Mouse (Mus musculus) left cerebral cortex, adult 9 months (tissue): ENCODE data around the gene B3galt5.

Source experiments
- DNase-seq, 2 experiments: peaks; one replicate each; pipeline ENCODE4 v3.0.0; 2022; ENCODE audit warnings: low spot score in 2 of 2

Gene B3galt5

DNA sequence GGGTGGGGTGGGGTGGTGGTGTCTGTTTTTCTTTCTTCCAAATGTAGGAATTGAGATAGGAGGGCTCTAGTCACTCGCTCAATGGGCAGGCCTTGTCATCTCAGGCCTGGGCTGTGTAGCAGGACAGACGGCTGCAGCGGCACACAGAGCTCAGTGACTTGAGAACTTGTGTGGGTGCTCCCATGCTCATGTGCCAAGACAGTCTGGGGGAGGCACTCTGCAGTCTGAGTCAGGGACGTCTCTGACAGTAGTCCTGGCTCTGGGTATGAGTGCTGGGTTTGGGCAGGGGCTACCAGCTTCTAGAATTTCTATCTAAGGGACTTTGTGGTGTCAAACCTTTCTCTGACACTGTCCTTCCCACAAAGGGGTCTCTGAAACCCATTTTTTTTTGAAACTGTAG, 106.3 kb downstream of the B3galt5 start:
- no peak for DNase-seq

DNA sequence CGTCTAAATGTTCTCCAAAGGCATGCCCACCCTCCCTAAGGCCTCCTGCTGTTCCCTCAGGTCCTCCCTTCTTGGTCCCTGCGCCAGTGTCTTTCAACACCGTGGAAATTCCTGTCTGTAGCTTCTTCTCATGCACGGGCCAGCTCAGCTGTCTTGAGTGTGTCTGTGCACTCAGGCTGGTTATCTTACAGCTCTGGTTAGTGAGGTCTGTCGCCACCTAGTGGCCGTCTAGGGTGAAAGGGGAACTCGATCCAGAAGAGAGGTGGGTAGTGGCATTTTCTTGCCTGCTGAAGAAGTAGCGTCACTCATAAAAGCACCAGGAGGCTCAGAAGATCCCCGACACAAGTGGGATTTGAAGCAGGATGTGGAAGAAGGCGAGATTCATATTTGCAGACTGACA, 109.5 kb downstream of the B3galt5 start:
- DNase-seq, result peak; percentile 36 to 89

DNA sequence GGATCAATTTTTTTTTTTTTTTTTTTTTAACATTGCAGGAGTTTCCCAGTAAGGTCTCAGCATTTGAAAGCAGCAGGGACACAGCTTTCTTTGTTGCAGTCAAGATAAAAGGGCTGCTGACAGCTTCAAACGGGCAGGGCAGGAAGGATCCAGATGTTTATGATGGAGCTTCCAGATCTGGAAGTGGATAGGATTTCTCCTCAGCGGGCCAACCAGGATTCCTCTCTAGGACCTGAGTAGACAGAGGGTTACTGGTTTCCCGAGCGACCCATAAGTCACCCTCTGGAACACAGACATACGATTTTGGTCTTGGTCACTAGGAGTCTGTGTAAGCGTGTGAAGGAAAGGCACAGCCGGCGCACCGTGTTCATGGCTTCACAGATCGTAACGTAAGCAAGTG, 112.5 kb downstream of the B3galt5 start:
- DNase-seq, result no peak

DNA sequence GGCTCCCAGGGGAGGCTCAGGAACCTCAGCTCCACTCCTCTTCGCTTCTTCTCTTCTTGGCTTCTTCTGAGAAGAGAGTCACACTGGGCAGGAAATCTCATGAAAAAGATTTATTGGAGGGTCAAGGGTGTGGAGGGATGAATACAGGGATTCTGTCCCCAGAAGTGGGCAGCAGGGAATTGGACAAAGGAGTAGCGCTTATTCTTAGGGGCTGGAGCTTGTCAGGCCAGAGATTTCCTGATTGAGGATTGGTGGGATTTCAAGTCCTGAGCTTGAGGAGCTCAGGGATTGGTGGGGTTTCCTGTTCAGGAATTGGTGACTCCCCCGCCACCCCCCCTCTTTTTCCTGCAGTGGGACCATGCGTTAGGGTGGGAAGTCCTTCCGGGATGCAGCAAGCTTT, 113.2 kb downstream of the B3galt5 start:
- no peak for DNase-seq

DNA sequence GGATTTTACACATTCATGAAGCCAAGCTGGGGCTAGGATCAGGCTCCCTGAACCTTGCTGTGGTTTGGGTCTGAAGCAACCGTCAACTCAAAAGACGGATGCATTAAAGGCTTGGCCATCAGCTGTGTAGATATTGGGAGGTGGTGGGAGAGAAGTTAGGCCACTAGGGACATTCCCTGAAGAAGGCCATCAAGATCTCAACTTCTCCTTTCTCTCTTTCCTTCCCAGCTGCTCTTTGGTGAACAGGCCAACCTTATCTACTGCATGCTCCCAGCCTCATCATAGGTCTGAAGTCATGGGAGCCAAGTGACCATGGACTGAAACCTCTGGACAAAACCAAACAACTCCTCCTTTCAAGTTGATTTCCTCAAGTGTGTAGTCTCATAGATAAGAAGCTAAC, 115.9 kb downstream of the B3galt5 start:
- DNase-seq, result no peak

DNA sequence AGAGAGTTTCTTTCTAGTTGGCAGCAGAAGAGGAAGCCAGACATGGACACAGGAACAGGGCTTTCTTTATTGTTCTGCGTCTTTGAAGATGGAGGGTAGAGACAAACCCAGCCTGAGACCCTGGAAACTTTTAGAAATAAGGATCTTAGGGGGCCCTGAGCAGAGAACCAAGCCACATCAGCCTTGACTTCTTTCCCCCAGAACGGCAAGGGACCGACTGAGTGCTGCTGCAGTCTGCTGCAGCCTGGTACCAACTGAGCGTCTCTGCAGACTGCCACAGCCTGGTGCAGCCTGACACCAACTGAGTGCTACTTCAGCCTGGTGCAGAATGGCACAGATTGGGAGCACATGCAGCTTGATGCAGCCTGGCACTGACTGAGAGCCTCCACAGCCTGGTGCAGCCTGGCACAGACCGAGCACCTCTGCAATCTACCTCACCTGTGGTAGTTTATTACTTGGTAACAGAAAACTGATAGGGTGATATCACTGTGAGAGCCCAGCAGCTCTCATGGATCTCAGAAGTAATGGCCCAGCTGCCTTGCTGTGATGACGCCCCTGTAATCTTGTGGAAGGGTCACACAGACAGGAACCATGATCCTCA, 117.8 kb downstream of the B3galt5 start:
- DNase-seq, result no peak

DNA sequence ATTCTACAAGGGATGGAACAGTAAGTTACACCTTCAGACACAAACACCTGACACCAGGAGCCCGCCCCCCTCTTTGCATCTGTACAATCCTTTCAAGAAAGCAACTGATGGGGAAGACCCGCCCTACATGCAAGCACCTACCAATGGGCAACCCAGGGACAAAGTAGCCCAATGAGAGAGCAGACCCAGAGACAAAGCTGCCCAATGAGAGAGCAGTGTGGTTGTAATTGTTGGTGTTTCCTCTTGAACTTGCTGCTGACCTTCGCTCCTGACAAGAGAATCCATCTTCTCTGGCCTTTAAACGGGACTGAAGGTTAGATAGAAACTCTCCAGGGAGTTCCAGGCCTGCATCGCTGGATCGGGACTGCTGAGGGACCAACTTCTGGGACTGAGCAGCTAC, 118.4 kb downstream of the B3galt5 start:
- no peak for DNase-seq

DNA sequence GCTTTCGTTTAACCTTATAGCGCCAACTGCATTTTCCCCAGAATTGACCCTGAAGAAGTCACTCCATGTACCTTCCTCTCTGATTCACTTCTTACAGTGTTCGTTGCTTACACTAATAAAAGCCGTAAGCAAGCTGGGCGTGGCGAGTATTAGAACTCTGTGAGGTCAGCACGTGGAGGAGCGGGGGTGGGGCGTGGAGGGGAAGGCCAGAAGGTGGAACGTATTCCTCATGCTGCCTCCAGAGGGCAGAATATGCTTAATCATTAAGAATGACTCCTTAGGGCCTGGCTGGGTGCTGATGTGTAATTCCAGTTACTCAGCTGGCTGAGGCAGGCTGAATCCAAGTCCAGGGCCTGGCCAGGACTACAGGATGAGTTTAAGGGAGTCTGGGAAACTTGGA, 122.3 kb downstream of the B3galt5 start:
- peak in 1 of 2 experiments; percentile 20 for DNase-seq

DNA sequence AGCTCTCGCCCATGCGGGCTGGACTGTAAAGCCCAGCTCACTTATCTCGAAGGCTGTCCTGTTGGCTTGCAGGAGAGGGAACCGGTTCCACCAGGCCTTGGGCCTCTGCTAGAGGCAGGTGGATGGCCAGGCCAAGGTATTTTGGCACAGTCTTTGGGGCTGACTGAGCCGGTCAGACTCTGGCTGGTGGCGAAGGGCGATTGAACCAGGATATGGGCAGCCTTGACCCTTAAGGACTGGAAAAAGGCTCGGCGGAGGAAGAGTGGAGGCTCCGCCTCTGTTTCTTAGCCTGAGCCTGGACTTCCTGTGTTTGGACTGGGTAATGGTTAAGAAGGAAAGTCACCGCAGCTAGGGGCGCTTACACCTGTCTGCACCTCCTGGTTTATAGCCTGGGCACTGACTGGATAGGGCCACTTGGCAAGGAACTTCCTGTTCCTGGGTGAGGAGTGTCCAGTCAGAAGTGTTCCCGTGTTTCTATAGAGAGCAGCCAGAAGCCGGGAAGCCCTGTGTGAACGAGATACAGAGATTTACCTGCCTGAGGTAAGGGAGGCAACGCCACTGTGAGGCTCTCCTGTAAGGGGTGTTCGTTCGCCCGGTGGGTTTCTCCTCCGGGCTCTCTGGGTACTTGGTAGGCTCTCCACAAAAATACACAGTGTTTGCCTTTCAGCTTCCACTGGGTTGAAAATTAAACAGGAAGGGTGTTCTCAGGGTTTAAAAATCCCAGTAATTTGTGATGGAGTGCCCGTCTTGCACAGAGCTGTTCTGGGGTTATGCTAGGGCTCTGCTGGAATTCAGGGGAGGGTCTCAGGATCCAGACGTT, 125.9 kb downstream of the B3galt5 start:
- no peak for DNase-seq

DNA sequence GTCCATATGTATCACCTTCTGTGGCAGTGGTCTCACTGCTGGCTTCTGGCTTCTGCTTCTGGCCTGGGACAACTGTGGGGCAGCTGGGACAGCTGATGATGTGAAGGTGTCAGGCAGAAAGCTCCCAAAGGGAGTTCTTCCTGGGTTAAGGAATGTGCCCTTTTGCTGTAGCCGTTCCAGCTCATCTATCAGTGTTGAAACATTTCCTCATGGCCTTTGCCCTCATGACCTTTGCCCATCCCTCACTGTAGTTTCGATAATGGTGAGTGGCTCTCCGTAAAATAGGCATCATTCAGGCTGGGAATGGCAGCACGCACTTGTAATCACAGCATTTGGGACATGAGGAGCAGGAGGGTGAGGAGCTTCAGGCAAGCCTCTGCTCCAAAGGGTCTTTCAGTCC, 127.3 kb downstream of the B3galt5 start:
- DNase-seq, result no peak

DNA sequence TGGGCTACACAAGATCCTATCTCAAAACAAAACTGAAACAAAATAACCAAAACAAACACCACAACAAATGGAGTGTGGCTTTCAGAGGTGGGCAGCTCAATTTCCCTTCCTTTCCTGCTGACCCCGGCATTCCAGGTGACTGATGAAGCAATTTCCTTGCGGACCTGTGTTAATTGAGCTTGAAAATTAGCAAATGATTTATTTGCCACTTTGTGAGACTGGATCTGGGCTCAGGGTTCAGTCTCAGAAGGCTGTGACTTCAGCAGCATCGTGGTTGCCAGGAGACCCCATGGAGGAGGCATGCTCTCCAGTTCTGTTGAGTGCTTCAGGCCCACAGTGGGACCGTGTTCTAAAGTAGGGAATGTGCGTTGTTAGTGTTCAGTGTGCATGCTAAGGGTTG, 127.7 kb downstream of the B3galt5 start:
- DNase-seq, result no peak

DNA sequence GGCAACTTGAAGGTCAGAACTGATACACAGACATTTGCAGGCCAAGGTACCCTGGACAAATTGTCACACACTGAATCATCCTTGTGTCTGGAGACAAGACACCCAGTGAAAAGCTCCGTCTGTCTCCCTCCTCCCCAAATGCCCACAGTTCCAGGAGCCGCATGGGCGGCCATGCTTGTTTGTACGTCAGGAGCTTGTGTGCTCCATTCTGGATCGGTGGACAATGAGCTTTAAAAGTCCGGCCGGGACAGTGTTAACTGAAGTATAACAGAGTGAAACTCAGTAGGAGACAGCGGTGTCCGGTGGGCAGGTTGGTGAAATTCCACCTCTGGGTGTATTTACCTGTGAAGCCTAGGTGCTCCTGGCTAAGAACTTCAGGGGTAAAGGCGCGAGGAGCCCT, 129.3 kb downstream of the B3galt5 start:
- DNase-seq, result no peak
